Comparison of ENCODE assay signal across 25 mouse cellular contexts in genomic region chr9:29524109-29524508, GRCm38 (mm10).
DNase-seq lines count a peak whose midpoint lies in the region; ATAC-seq and TF ChIP-seq lines count a peak whose summit lies in the region.
"Had no signal": no experiment of that assay in that cellular context is flagged by ENCODE, and none has a peak within 500 bp of the region (broad histone marks: within the 10 kb centered on the region; RNA-seq: fewer than 3 reads in every experiment).

No protein-coding gene starts in this region.

- 0 out of 2 replicates have a peak overlapping the region, but pooled peaks have one; percentile 51 for H3K27ac ChIP-seq in midbrain, embryonic 13.5 days
- H3K27ac ChIP-seq in midbrain, postnatal 0 days (ENCODE audit: low read depth, low read length): no peak overlapping the region
- H3K27ac ChIP-seq in intestine, embryonic 15.5 days: no peak overlapping the region
- H3K27ac ChIP-seq: forebrain, embryonic 13.5 days; heart, embryonic 13.5 days; left cerebral cortex, adult 2 months; limb, embryonic 13.5 days; lung, embryonic 15.5 days; stomach, postnatal 0 days had no signal

- H3K27me3 ChIP-seq in midbrain, embryonic 13.5 days: peaks cover 19% of the 10 kb centered on the region
- H3K27me3 ChIP-seq in midbrain, postnatal 0 days (ENCODE audit: insufficient read depth, low read length): no peaks in the 10 kb centered on the region
- H3K27me3 ChIP-seq in intestine, embryonic 15.5 days (replicated peaks): no peaks in the 10 kb centered on the region
- H3K27me3 ChIP-seq: heart, embryonic 13.5 days; limb, embryonic 13.5 days; lung, embryonic 15.5 days had no signal

- DNase-seq in midbrain, postnatal 0 days (ENCODE audit: low spot score): no peak
- peak; percentile 70 to 80 for DNase-seq in cerebellum, adult 18-20 months
- DNase-seq in cerebellum, postnatal 10 days: peak; percentile 64 to 66
- no peak for DNase-seq in yolk sac, embryonic 10.5 days (ENCODE audit: low spot score)
- no peak for DNase-seq in thymus, postnatal 10 days (ENCODE audit: low spot score in 2 of 2)
- DNase-seq: adrenal gland, postnatal 25 days; gastrocnemius, postnatal 10 days; heart, postnatal 14 days; kidney, adult 11 months; kidney, postnatal 14 days; right cerebral cortex, adult 18-20 months; right cerebral cortex, postnatal 4 days; thymus, adult 18-20 months; thymus, postnatal 36 days had no signal

- no peak overlapping the region for H3K9ac ChIP-seq in midbrain, embryonic 13.5 days (replicated peaks)
- no peak overlapping the region for H3K9ac ChIP-seq in midbrain, postnatal 0 days (replicated peaks; ENCODE audit: low read length, poor library complexity, severe bottlenecking)
- no peak overlapping the region for H3K9ac ChIP-seq in intestine, embryonic 15.5 days
- H3K9ac ChIP-seq: forebrain, embryonic 13.5 days; heart, embryonic 13.5 days; limb, embryonic 13.5 days; lung, embryonic 15.5 days had no signal

- WGBS in midbrain, embryonic 13.5 days: 68% methylated on average over 1 of the region's 1 CpGs
- WGBS in midbrain, postnatal 0 days: 66% methylated on average over 1 of the region's 1 CpGs
- WGBS in intestine, embryonic 15.5 days: 65% methylated on average over 1 of the region's 1 CpGs

- no peak overlapping the region for H3K4me2 ChIP-seq in midbrain, embryonic 13.5 days (replicated peaks)
- no peak overlapping the region for H3K4me2 ChIP-seq in midbrain, postnatal 0 days (ENCODE audit: low read depth, low read length, poor library complexity, severe bottlenecking)
- no peak overlapping the region for H3K4me2 ChIP-seq in intestine, embryonic 15.5 days (replicated peaks)
- H3K4me2 ChIP-seq: forebrain, embryonic 13.5 days; heart, embryonic 13.5 days; limb, embryonic 13.5 days; liver, embryonic 11.5 days; lung, embryonic 15.5 days; midbrain, embryonic 11.5 days had no signal

- TF ChIP-seq CTCF in midbrain, postnatal 0 days (IDR thresholded peaks at IDR 0.05): no peak

- no peak overlapping the region for H3K4me3 ChIP-seq in midbrain, embryonic 13.5 days (replicated peaks)
- no peak overlapping the region for H3K4me3 ChIP-seq in midbrain, postnatal 0 days (ENCODE audit: low read depth, low read length)
- no peak overlapping the region for H3K4me3 ChIP-seq in intestine, embryonic 15.5 days (replicated peaks)
- H3K4me3 ChIP-seq: forebrain, embryonic 13.5 days; heart, embryonic 13.5 days; left cerebral cortex, adult 2 months; limb, embryonic 13.5 days; lung, embryonic 15.5 days had no signal

- H3K9me3 ChIP-seq in midbrain, embryonic 13.5 days: no peaks in the 10 kb centered on the region
- H3K9me3 ChIP-seq in midbrain, postnatal 0 days (ENCODE audit: low read length): no peaks in the 10 kb centered on the region
- no peaks in the 10 kb centered on the region for H3K9me3 ChIP-seq in intestine, embryonic 15.5 days
- H3K9me3 ChIP-seq: forebrain, embryonic 13.5 days; heart, embryonic 13.5 days; limb, embryonic 13.5 days; lung, embryonic 15.5 days had no signal

- H3K4me1 ChIP-seq in midbrain, embryonic 13.5 days (replicated peaks): peaks cover 13% of the 10 kb centered on the region
- peaks cover 3% of the 10 kb centered on the region; the same call in 1 of the 2 replicates for H3K4me1 ChIP-seq in midbrain, postnatal 0 days (ENCODE audit: insufficient read depth, low read length)
- no peaks in the 10 kb centered on the region for H3K4me1 ChIP-seq in intestine, embryonic 15.5 days (replicated peaks)
- H3K4me1 ChIP-seq: forebrain, embryonic 13.5 days; heart, embryonic 13.5 days; limb, embryonic 13.5 days; lung, embryonic 15.5 days had no signal

- no peak for ATAC-seq in midbrain, embryonic 13.5 days
- no peak for ATAC-seq in midbrain, postnatal 0 days (ENCODE audit: low FRiP score)
- ATAC-seq in intestine, embryonic 15.5 days: no peak
- ATAC-seq: CD4-positive, CD25-positive, alpha-beta regulatory T cell, adult 4 months; forebrain, embryonic 13.5 days had no signal

- H3K36me3 ChIP-seq in midbrain, embryonic 13.5 days: no peaks in the 10 kb centered on the region
- no peaks in the 10 kb centered on the region for H3K36me3 ChIP-seq in midbrain, postnatal 0 days (ENCODE audit: insufficient read depth, low read length)
- H3K36me3 ChIP-seq in intestine, embryonic 15.5 days: no peaks in the 10 kb centered on the region
- H3K36me3 ChIP-seq: heart, embryonic 13.5 days; limb, embryonic 13.5 days; lung, embryonic 15.5 days had no signal

Comparison
In these comparisons a context has a peak if more than half of its experiments do, and no peak if none do; other contexts are left out.
1. DNase-seq: peak in cerebellum, adult 18-20 months (2 of 2) and cerebellum, postnatal 10 days (2 of 2); none in midbrain, postnatal 0 days (single experiment), yolk sac, embryonic 10.5 days (single experiment) and thymus, postnatal 10 days (0 of 2).